Mouse (Mus musculus) spleen, postnatal 14 days (tissue): ENCODE results near the gene Ppm1e.

ENCODE experiments used
- DNase-seq, 2 experiments: peaks; one replicate each; pipeline ENCODE4 v3.0.0; 2021 to 2022; ENCODE audit warnings: low spot score in 2 of 2

Ppm1e gene

GRCm38 (mm10) chr11:87250132-87250531 lies 108.7 kb downstream of the Ppm1e start:
- DNase-seq, result no peak

DNA sequence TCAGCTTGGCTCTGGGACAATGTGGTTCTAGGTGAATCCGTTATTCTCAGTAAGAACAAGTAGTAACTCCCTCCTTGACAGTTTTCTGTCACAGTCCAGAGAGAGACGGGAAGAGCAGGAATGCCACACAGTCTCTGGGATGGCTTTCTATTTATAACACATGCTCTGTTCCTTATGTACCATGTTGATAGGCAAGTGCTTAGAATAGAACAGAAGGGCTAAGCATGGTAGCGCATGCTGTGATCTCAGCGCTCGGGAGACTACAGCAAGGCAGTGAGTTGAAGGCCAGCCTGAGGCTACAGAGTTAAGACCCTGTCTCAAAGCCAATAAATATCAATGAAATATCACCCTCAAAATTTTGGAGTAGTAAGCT lies 111.3 kb downstream of the Ppm1e start:
- no peak for DNase-seq

DNA sequence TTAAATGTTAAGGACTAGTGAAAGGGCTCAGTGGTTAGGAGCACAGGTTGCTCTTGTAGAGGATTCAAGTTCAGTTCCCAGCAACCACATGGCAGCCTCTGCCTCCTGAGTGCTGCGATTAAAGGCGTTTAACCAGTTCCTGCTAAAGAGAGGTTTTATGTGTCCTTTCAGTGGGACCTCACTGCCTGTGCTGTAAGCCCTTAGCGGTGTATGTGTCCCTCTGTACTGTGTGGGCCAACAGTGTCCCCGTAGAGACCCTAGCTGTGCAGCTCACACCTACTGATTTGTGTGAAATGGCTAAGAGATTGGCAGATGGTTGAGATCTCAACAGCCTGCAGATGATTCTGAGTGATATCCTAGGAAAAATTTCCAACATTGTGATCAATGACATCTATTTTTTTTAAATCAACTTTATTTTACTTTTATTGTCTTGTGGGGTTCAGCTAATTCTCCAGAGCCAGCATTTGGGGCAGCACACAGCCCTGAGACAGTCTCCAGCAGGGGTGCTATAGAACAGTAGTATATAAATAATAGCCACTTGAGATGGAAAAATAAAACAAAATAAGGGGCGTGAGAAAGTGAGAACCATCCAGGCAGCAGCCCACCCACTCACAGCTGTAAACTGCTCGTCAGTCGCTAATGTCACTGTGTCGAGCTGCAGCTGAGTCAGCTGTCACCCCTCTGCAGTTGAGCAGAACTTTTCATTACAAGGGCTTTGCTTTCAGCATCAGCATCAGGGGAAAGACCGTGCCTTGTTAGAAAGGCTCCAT lies 111.9 kb downstream of the Ppm1e start:
- DNase-seq, result no peak

- no peak for DNase-seq
These were observed 112.6 kb downstream of the Ppm1e start for GRCm38 (mm10) chr11:87246107-87246651.

DNA sequence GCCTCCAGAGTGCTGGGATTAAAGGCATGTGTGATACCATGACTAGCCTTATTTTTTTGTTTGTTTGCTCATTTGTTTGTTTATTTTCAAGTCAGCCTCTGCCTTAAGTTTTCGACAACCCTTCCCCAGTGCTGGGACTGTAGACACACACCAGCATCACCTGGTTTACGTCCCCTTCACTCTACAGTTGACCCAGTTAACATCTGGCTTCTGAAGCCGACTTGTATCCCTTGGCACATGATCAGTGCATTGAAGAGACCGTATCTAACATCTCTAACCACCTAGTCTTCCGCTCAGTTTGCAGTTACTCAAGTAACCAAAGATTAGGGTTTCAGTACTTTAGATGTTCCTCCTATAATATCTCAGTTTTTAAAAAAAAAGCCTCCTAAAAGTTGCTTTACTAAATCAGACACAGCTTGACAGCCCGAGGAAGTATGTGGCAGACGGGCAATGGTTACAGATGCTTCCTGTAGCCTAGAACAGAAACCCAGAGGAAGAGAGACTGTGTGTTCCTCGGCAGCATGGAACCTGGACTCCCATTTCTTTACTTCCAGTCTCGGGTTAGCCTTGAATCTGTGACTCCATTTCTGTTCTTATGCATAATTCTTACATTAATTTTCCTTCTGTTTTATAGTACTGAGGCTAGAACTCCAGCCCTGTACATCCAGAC lies 113.5 kb downstream of the Ppm1e start:
- no peak for DNase-seq

- DNase-seq, result no peak
These were observed 117.6 kb downstream of the Ppm1e start for GRCm38 (mm10) chr11:87241256-87241655.

GRCm38 (mm10) chr11:87240833-87241215 lies 118.0 kb downstream of the Ppm1e start:
- no peak for DNase-seq

GRCm38 (mm10) chr11:87240141-87240832 lies 118.5 kb downstream of the Ppm1e start:
- no peak for DNase-seq

DNA sequence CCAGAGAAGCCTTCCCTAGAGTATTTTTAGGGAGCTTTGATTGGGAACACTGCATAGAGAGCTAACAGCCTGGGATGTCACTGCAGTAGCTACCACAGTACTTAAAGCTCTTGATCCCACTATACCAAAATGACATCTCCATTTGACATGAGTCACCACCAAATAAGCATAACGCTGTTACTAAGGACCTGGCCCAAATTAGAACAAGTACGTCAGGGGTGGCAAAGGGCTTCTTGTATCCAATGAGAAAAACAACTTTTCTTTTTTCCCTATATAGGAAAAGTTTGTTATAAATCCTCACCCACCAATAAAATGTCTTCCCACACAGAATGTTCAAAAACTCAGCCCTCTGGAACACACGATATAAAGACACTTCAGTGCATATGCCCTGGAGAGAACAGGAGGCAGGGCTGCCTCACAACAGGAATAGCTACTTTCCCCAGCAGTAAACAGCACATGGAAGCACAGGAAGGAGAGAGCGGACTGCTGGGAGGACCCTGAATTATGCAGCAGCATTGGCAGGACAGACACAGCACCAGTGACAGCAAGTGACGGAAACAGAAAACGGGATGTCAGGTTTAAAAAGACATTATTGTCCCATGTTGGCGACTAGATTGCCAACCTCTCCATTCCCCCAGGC lies 119.8 kb downstream of the Ppm1e start:
- DNase-seq, result no peak

GRCm38 (mm10) chr11:87235486-87235872 lies 123.3 kb downstream of the Ppm1e start:
- no peak for DNase-seq

- no peak for DNase-seq
These were observed 123.9 kb downstream of the Ppm1e start for GRCm38 (mm10) chr11:87234743-87235485.

DNA sequence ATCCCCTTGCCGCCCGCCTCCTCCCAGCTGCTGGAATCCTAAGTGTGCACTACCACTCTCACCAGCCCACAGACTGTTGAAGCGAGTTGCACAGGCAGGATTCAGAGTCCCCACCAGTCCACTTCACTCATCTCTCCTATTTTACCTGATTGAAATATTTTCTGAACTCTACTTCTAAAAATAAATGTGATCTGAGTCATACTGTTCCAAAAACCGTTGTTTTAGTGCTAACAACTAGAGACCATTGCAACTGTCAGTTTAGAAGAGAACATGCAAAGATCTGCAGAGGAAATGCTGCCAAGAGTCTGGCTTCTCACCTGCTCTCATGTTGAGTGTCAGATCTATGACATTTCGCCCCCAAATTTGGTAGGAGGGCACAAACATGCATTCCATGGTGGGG lies 125.4 kb downstream of the Ppm1e start:
- no peak for DNase-seq

GRCm38 (mm10) chr11:87227056-87227455 lies 131.8 kb downstream of the Ppm1e start:
- DNase-seq, result no peak

DNA sequence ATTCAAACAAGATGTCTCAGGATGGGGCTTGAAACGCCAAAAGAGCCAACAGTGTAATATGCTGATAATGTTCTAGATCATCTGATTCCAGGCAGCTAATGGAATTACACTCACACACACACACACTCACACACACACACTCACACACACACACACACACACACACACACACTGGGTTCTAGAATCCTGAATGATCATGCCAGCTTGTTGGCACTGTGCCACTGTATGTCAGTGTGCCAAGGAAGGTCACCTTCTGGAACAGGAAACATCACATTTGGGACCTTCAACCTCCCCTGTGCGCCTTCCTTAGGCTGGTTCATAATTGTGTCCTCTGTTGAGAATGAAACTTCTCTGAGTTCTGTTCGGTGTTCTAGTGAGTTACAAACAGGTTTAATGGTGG lies 136.1 kb downstream of the Ppm1e start:
- no peak for DNase-seq

DNA sequence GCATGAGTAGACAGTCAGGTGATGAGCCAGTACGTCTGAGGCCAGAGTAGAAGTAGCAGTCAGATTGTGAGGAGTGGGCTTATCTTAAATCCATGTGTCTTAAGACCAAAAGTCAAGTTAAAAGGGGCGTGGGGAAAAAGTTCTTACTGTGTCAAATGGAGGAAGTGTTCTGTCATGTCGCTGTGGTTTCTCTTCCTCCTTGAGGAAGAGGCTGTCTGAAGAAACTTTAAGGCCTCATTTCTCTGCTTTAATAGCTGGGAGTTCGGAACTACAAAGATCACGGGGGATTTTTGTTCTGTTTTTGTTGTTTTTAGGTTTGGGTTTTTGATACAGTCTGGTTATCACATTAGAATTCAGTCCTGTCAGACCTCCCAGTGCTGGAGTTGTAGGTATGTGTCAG lies 146.5 kb downstream of the Ppm1e start:
- DNase-seq, result no peak
